Mouse (Mus musculus): ENCODE measurements at regions not wholly inside any gene's neighbourhood (a gene's known extent, or its start where the extent isn't known, plus 50 kb on each side); places are given as distances from the start of the nearest gene placed in this dataset.
A peak's percentile ranks its signal among the peaks of the same experiment; 100 is the strongest.

GRCm38 (mm10) chr9:116375658-116376357 is 200.6 kb upstream of the Tgfbr2 start:
- peak; percentile 96 for ATAC-seq (replicated peaks; ENCODE audit: insufficient number of reproducible peaks, low FRiP score, low TSS enrichment, poor library complexity, severe bottlenecking)

GRCm38 (mm10) chr9:116374343-116374742 is 199.2 kb upstream of the Tgfbr2 start:
- no peak for ATAC-seq (replicated peaks; ENCODE audit: insufficient number of reproducible peaks, low FRiP score, low TSS enrichment, poor library complexity, severe bottlenecking)

- ATAC-seq (replicated peaks; ENCODE audit: insufficient number of reproducible peaks, low FRiP score, low TSS enrichment, poor library complexity, severe bottlenecking), result no peak
Measured at GRCm38 (mm10) chr9:116373396-116373795, 198.2 kb upstream of the Tgfbr2 start.

GRCm38 (mm10) chr9:116369059-116369718 is 194.0 kb upstream of the Tgfbr2 start:
- peak; percentile 24; the same call in 1 of the 2 replicates for ATAC-seq (replicated peaks; ENCODE audit: insufficient number of reproducible peaks, low FRiP score, low TSS enrichment, poor library complexity, severe bottlenecking)

GRCm38 (mm10) chr9:116366713-116367112 is 191.6 kb upstream of the Tgfbr2 start:
- ATAC-seq (replicated peaks; ENCODE audit: insufficient number of reproducible peaks, low FRiP score, low TSS enrichment, poor library complexity, severe bottlenecking), result no peak

- ATAC-seq (replicated peaks; ENCODE audit: insufficient number of reproducible peaks, low FRiP score, low TSS enrichment, poor library complexity, severe bottlenecking), result peak; percentile 81
Measured at GRCm38 (mm10) chr9:116366193-116366592, 191.0 kb upstream of the Tgfbr2 start.

- ATAC-seq (replicated peaks; ENCODE audit: insufficient number of reproducible peaks, low FRiP score, low TSS enrichment, poor library complexity, severe bottlenecking), result no peak
Measured at GRCm38 (mm10) chr9:116365701-116366100, 190.5 kb upstream of the Tgfbr2 start.

- no peak for ATAC-seq (replicated peaks; ENCODE audit: insufficient number of reproducible peaks, low FRiP score, low TSS enrichment, poor library complexity, severe bottlenecking)
Measured at GRCm38 (mm10) chr9:116365016-116365685, 190.0 kb upstream of the Tgfbr2 start.

GRCm38 (mm10) chr9:116361092-116361491 is 185.9 kb upstream of the Tgfbr2 start:
- ATAC-seq (replicated peaks; ENCODE audit: insufficient number of reproducible peaks, low FRiP score, low TSS enrichment, poor library complexity, severe bottlenecking), result no peak

- ATAC-seq (replicated peaks; ENCODE audit: insufficient number of reproducible peaks, low FRiP score, low TSS enrichment, poor library complexity, severe bottlenecking), result no peak
Measured at GRCm38 (mm10) chr9:116354056-116354732, 179.0 kb upstream of the Tgfbr2 start.

GRCm38 (mm10) chr9:116352801-116353494 is 177.8 kb upstream of the Tgfbr2 start:
- no peak for ATAC-seq (replicated peaks; ENCODE audit: insufficient number of reproducible peaks, low FRiP score, low TSS enrichment, poor library complexity, severe bottlenecking)

GRCm38 (mm10) chr9:116350804-116351547 is 175.8 kb upstream of the Tgfbr2 start:
- ATAC-seq (replicated peaks; ENCODE audit: insufficient number of reproducible peaks, low FRiP score, low TSS enrichment, poor library complexity, severe bottlenecking), result no peak

- ATAC-seq (replicated peaks; ENCODE audit: insufficient number of reproducible peaks, low FRiP score, low TSS enrichment, poor library complexity, severe bottlenecking), result no peak
Measured at GRCm38 (mm10) chr9:116347021-116347420, 171.9 kb upstream of the Tgfbr2 start.

- ATAC-seq (replicated peaks; ENCODE audit: insufficient number of reproducible peaks, low FRiP score, low TSS enrichment, poor library complexity, severe bottlenecking), result no peak
Measured at GRCm38 (mm10) chr9:116346495-116346894, 171.3 kb upstream of the Tgfbr2 start.

GRCm38 (mm10) chr9:116343086-116343481 is 167.9 kb upstream of the Tgfbr2 start:
- ATAC-seq (replicated peaks; ENCODE audit: insufficient number of reproducible peaks, low FRiP score, low TSS enrichment, poor library complexity, severe bottlenecking), result no peak

- no peak for ATAC-seq (replicated peaks; ENCODE audit: insufficient number of reproducible peaks, low FRiP score, low TSS enrichment, poor library complexity, severe bottlenecking)
Measured at GRCm38 (mm10) chr9:116342446-116343085, 167.4 kb upstream of the Tgfbr2 start.

- no peak for ATAC-seq (replicated peaks; ENCODE audit: insufficient number of reproducible peaks, low FRiP score, low TSS enrichment, poor library complexity, severe bottlenecking)
Measured at GRCm38 (mm10) chr9:116342009-116342408, 166.8 kb upstream of the Tgfbr2 start.

- ATAC-seq (replicated peaks; ENCODE audit: insufficient number of reproducible peaks, low FRiP score, low TSS enrichment, poor library complexity, severe bottlenecking), result no peak
Measured at GRCm38 (mm10) chr9:116340952-116341351, 165.8 kb upstream of the Tgfbr2 start.
